Mouse (Mus musculus): Measurements from ENCODE around the gene Psmc4. TPM values are rescaled to one million over a fixed set of nuclear protein-coding genes. Genes with fewer than 3 reads are reported as not detected.

The Psmc4 gene
- polyA plus RNA-seq, 1 experiment from 2014 or later, result 405 TPM

Other genes with a start within 250 kb of the Psmc4 start
- 2.1 and 2.3 TPM in 2 replicates for gene Zfp626, start 242.9 kb downstream of the Psmc4 start, polyA plus RNA-seq (2014; fragmentation: Nextera tagmentation; extraction: Ambion mirVana)
- gene Zfp59, start 211.5 kb downstream of the Psmc4 start, polyA plus RNA-seq (2014; fragmentation: Nextera tagmentation; extraction: Ambion mirVana), result 11.2 and 12.6 TPM in 2 replicates
- 2.1 and 2.4 TPM in 2 replicates for gene Zfp607a, start 192.6 kb downstream of the Psmc4 start, polyA plus RNA-seq (2014; fragmentation: Nextera tagmentation; extraction: Ambion mirVana)
- gene Zfp974, start 120.6 kb downstream of the Psmc4 start, polyA plus RNA-seq (2014; fragmentation: Nextera tagmentation; extraction: Ambion mirVana), result 10.7 and 12.8 TPM in 2 replicates
- gene Zfp780b, start 70.9 kb downstream of the Psmc4 start, polyA plus RNA-seq (2014; fragmentation: Nextera tagmentation; extraction: Ambion mirVana), result 20.4 and 20.8 TPM in 2 replicates
- gene Zfp850, start 36.0 kb downstream of the Psmc4 start, polyA plus RNA-seq (2014; fragmentation: Nextera tagmentation; extraction: Ambion mirVana), result 9.4 and 10.7 TPM in 2 replicates
- gene Fcgbp, start 21.1 kb upstream of the Psmc4 start, polyA plus RNA-seq (2014; fragmentation: Nextera tagmentation; extraction: Ambion mirVana), result not detected in 2 replicates
- 0.05 TPM in 1 of 2 replicates, not detected in the other for gene 9530053A07Rik, start 79.4 kb upstream of the Psmc4 start, polyA plus RNA-seq (2014; fragmentation: Nextera tagmentation; extraction: Ambion mirVana)
- 38.1 and 38.6 TPM in 2 replicates for gene Fbl, start 119.6 kb upstream of the Psmc4 start, polyA plus RNA-seq (2014; fragmentation: Nextera tagmentation; extraction: Ambion mirVana)
- 19.5 and 19.6 TPM in 2 replicates for gene Dyrk1b, start 129.4 kb upstream of the Psmc4 start, polyA plus RNA-seq (2014; fragmentation: Nextera tagmentation; extraction: Ambion mirVana)
- 17.6 and 18.3 TPM in 2 replicates for gene Eid2, start 217.8 kb upstream of the Psmc4 start, polyA plus RNA-seq (2014; fragmentation: Nextera tagmentation; extraction: Ambion mirVana)
- 17.1 and 19.0 TPM in 2 replicates for gene Eid2b, start 227.6 kb upstream of the Psmc4 start, polyA plus RNA-seq (2014; fragmentation: Nextera tagmentation; extraction: Ambion mirVana)
- gene Selenov, start 241.1 kb upstream of the Psmc4 start, polyA plus RNA-seq (2014; fragmentation: Nextera tagmentation; extraction: Ambion mirVana), result 0.45 and 0.66 TPM in 2 replicates